Mouse (Mus musculus) testis, adult 2 months (tissue): Measurements from ENCODE around the gene Tdp1. TPM values are rescaled to one million over a fixed set of nuclear protein-coding genes. Genes with fewer than 3 reads are reported as not detected.

Experiments used
- H3K27ac ChIP-seq: fragments of 200-500 bp; 2 replicates; pipeline ENCODE4 v1.5.1; 2012; ENCODE audit warnings: low read depth, low read length; ENCODE audit not compliant: control insufficient read depth, insufficient read depth
- H3K27me3 ChIP-seq: fragments of 200-500 bp; 2 replicates; pipeline ENCODE4 v1.6.1; 2012; ENCODE audit warnings: mild to moderate bottlenecking, low read length, moderate library complexity; ENCODE audit not compliant: control insufficient read depth, insufficient read depth
- H3K36me3 ChIP-seq: fragments of 200-500 bp; 2 replicates; pipeline ENCODE4 v1.6.1; 2012; ENCODE audit warnings: mild to moderate bottlenecking, low read length; ENCODE audit not compliant: control insufficient read depth, insufficient read depth
- H3K4me1 ChIP-seq: fragments of 200-500 bp; 2 replicates; pipeline ENCODE4 v1.6.1; 2012; ENCODE audit warnings: low read length; ENCODE audit not compliant: control insufficient read depth, insufficient read depth
- H3K4me3 ChIP-seq: fragments of 200-500 bp; 2 replicates; pipeline ENCODE4 v1.5.1; 2012; ENCODE audit warnings: low read depth, mild to moderate bottlenecking, low read length, moderate library complexity, mixed read lengths; ENCODE audit not compliant: control insufficient read depth
- CTCF ChIP-seq: fragments of 200-500 bp; IDR thresholded peaks from 2 replicates; pipeline ENCODE4 v1.5.1; 2012; ENCODE audit warnings: low read depth, mild to moderate bottlenecking, inconsistent platforms, low read length, moderate library complexity; ENCODE audit not compliant: control insufficient read depth, insufficient read depth, insufficient replicate concordance
- POLR2A ChIP-seq: fragments of 200-500 bp; IDR thresholded peaks from 2 replicates; pipeline ENCODE4 v1.6.1; 2012; ENCODE audit warnings: low read depth, mild to moderate bottlenecking, inconsistent platforms, low read length, moderate library complexity; ENCODE audit not compliant: control insufficient read depth
- polyA plus RNA-seq: library from polyadenylated mRNA; depleted of rRNA; stranded (reverse); fragments of >200 nt; gene quantifications from 2 replicates; pipeline ENCODE4 v1.2.3, GENCODE M21; 2012; rRNA removed

Tdp1 gene
- 95.7 and 109 TPM in 2 replicates for polyA plus RNA-seq

GRCm38 (mm10) chr12:99884269-99885261, at the start of gene Tdp1, which contains the start of gene Efcab11:
Tdp1 (plus strand) TSS chr12:99884517.
Efcab11 (minus strand) TSS chr12:99884439.
- H3K36me3 ChIP-seq = no peaks in the 10 kb centered on the region; the same call in 1 of the 2 replicates
- peaks cover 6% of the 10 kb centered on the region for H3K4me1 ChIP-seq
- peak within 1 kb of the TSS; percentile 95 for H3K4me3 ChIP-seq
- H3K27me3 ChIP-seq = no peaks in the 10 kb centered on the region
- peak; percentile 63 for TF ChIP-seq POLR2A
- no peak for TF ChIP-seq CTCF
- peak within 1 kb of the TSS; percentile 84 for H3K27ac ChIP-seq

- Histone ChIP-seq H3K27ac (no peak overlapping the region), H3K36me3 (no peaks in the 10 kb centered on the region), H3K27me3 (no peaks in the 10 kb centered on the region), H3K4me1 (no peaks in the 10 kb centered on the region), H3K4me3 (no peak overlapping the region)
- TF ChIP-seq POLR2A (no peak), CTCF (no peak)
Measured at GRCm38 (mm10) chr12:99836404-99837131, 47.7 kb upstream of the Tdp1 start.

DNA sequence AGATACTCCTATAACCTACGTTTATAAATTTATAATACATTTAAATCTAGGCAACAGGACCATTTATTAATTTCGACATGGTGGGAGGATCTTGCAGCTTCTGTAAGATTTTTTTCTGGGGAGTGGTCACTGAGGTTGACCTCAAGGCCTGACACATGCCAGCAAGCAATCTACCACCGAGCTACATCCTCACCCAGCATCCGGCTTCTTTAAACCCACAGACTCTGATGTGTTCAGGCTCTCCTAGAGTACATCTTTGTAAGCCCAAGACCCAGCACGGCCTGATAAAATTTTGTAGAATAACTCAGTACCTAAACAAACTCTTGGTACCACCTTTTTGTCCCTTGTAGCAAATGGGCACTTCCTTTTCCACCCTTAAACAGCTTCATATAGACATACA, 46.8 kb upstream of the Tdp1 start:
- no peaks in the 10 kb centered on the region for H3K4me1 ChIP-seq
- H3K27me3 ChIP-seq = no peaks in the 10 kb centered on the region
- TF ChIP-seq CTCF (no peak), POLR2A (no peak)
- no peaks in the 10 kb centered on the region for H3K36me3 ChIP-seq
- no peak overlapping the region for H3K27ac ChIP-seq
- no peak overlapping the region for H3K4me3 ChIP-seq

- no peaks in the 10 kb centered on the region for H3K4me1 ChIP-seq
- H3K36me3 ChIP-seq = no peaks in the 10 kb centered on the region
- H3K4me3 ChIP-seq = no peak overlapping the region
- no peaks in the 10 kb centered on the region for H3K27me3 ChIP-seq
- no peak overlapping the region for H3K27ac ChIP-seq
- no peak for TF ChIP-seq CTCF
Measured at GRCm38 (mm10) chr12:99838109-99838508, 46.2 kb upstream of the Tdp1 start.

- H3K36me3 ChIP-seq = no peaks in the 10 kb centered on the region
- no peaks in the 10 kb centered on the region for H3K4me1 ChIP-seq
- H3K4me3 ChIP-seq = no peak overlapping the region
- TF ChIP-seq CTCF (no peak), POLR2A (no peak)
- no peaks in the 10 kb centered on the region for H3K27me3 ChIP-seq
- no peak overlapping the region for H3K27ac ChIP-seq
Measured at GRCm38 (mm10) chr12:99838703-99839102, 45.6 kb upstream of the Tdp1 start.

DNA sequence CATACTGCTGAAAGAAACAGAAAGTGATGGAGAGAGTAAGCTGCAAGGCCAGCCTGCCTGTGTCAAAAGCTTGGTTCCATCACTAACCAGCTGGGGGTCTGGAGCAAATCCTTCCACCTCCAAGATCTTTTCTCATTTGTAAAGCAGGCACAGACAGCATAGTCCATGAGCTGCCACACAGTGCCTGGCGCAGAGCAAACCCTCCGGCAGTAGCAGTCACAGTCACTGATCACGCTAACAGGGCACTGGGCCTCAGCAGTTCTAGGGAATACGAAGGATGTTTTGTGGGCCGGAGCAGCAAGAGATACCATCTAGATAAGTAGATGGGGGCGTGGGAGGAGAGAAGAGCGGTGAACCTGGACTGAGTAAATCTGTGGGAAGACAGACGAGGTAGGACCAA, 39.4 kb upstream of the Tdp1 start:
- Histone ChIP-seq H3K36me3 (no peaks in the 10 kb centered on the region), H3K27ac (no peak overlapping the region), H3K27me3 (no peaks in the 10 kb centered on the region), H3K4me3 (no peak overlapping the region), H3K4me1 (no peaks in the 10 kb centered on the region)
- TF ChIP-seq POLR2A = no peak

DNA sequence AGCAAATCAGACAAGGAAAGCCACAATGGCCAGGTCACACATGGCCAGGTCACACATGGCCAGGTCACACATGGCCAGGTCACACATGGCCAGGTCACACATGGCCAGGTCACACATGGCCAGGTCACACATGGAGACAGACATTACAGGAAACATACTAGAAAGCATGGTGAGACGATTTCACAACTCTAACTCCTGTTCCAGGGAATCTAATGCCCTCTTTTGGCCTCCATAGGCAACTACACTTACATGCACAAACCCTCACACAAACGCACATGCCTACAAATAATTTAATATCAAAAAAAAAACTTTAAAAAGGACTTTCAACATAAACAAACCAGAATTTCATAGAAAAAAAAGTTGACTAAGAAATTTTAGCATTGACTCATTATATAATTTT, 34.3 kb upstream of the Tdp1 start:
- Histone ChIP-seq H3K27me3 (no peaks in the 10 kb centered on the region), H3K27ac (no peak overlapping the region), H3K36me3 (no peaks in the 10 kb centered on the region), H3K4me3 (no peak overlapping the region), H3K4me1 (no peaks in the 10 kb centered on the region)
- no peak for TF ChIP-seq CTCF
- no peak for TF ChIP-seq POLR2A
